Mouse (Mus musculus) cortical plate, adult 2 months (tissue): ENCODE measurements around the gene Bhmt.

Experiments
- CTCF ChIP-seq: fragments of 200-500 bp; IDR thresholded peaks from 2 replicates; pipeline ENCODE4 v1.5.1; 2011; ENCODE audit warnings: mild to moderate bottlenecking, control low read depth, low read length; ENCODE audit not compliant: insufficient read depth; ENCODE audit errors: extremely low read depth
- POLR2A ChIP-seq: fragments of 200-500 bp; IDR thresholded peaks from 2 replicates; pipeline ENCODE4 v1.6.1; 2011; ENCODE audit warnings: mild to moderate bottlenecking, low read length, control low read depth; ENCODE audit not compliant: insufficient read depth; ENCODE audit errors: extremely low read depth

DNA sequence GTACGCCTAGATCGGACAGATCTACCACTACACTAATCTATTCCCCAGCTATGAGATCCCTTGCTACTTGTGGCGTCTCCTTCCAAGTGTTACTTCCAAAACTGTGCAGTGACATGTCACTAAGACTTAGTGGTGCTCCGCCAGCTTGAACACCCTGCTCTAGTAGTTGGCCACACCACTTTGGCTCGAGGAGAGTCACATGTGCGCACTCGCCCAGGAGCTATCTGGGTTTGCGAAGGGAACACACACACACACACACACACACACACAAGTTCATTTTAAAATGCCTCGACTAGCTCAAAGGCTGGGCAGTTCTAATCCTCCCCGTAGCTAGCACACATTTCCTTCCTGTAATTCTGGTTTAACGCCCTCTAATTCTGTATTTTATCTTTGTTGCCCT lies 36.2 kb downstream of the Bhmt start:
- no peak for TF ChIP-seq CTCF
- no peak for TF ChIP-seq POLR2A
